Mouse (Mus musculus): ENCODE measurements around the gene Rab40c. TPM values are rescaled to one million over a fixed set of nuclear protein-coding genes. Genes with fewer than 3 reads are reported as not detected.

Gene Rab40c
- total RNA-seq, 2 experiments from 2014 or later = 46.7 to 50.9 TPM

GRCm38 (mm10) chr17:25913186-25913876, 6.2 kb downstream of the Rab40c start:
- DNase-seq (ENCODE audit: low spot score in 2 of 2) = peak; percentile 59 to 91
- intact Hi-C loops (cut with DNase I) = no loop called here

GRCm38 (mm10) chr17:25911816-25912215, 7.7 kb downstream of the Rab40c start:
- intact Hi-C loops (cut with DNase I) = no loop called here
- peak in 1 of 2 experiments; percentile 26 for DNase-seq (ENCODE audit: low spot score in 2 of 2)

GRCm38 (mm10) chr17:25907640-25908039, 11.9 kb downstream of the Rab40c start:
- DNase-seq (ENCODE audit: low spot score in 2 of 2) = peak in 1 of 2 experiments; percentile 55
- intact Hi-C loops (cut with DNase I) = no loop called here

- DNase-seq (ENCODE audit: low spot score in 2 of 2) = no peak
- intact Hi-C loops (cut with DNase I) = no loop called here
Measured at GRCm38 (mm10) chr17:25903061-25903460, 16.5 kb downstream of the Rab40c start.

GRCm38 (mm10) chr17:25900193-25900592, 19.3 kb downstream of the Rab40c start:
- intact Hi-C loops (cut with DNase I) = no loop called here
- no peak for DNase-seq (ENCODE audit: low spot score in 2 of 2)

- intact Hi-C loops (cut with DNase I) = loop anchor here (10.0 kb wide), 1 partner anchor 199 kb away; the partner anchor contains the start of genes Decr2 and Nme4
- no peak for DNase-seq (ENCODE audit: low spot score in 2 of 2)
Measured at GRCm38 (mm10) chr17:25895891-25896290, 23.6 kb downstream of the Rab40c start.

GRCm38 (mm10) chr17:25895415-25895814, 24.1 kb downstream of the Rab40c start:
- intact Hi-C loops (cut with DNase I) = loop anchor here (10.0 kb wide), 1 partner anchor 199 kb away; the partner anchor contains the start of genes Decr2 and Nme4
- DNase-seq (ENCODE audit: low spot score in 2 of 2) = no peak

- intact Hi-C loops (cut with DNase I) = loop anchor here (1.0 to 10.0 kb wide), 3 partner anchors 88 to 201 kb away; partner anchors contain the start of genes Decr2 and Nme4
- peak; percentile 67 to 70 for DNase-seq (ENCODE audit: low spot score in 2 of 2)
Measured at GRCm38 (mm10) chr17:25893975-25894617, 25.4 kb downstream of the Rab40c start.

DNA sequence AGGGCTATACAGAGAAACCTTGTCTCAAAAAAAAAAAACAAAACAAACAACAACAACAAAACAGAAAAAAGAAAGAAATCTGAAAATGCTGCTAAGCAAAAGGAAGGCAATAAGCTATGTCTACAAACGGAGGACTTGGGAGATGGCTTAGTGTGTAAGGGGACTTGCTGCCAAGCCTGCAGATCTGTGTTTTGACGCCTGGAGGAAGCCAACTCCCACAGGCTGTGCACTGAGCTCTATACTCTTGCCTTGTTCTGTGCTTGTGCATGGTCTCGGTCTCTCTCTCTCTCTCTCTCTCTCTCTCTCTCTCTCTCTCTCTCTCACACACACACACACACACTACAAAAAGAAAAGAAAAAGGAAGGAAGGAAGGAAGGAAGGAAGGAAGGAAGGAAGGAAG, 30.7 kb downstream of the Rab40c start:
- intact Hi-C loops (cut with DNase I) = no loop called here
- DNase-seq (ENCODE audit: low spot score in 2 of 2) = peak; percentile 23 to 77

DNA sequence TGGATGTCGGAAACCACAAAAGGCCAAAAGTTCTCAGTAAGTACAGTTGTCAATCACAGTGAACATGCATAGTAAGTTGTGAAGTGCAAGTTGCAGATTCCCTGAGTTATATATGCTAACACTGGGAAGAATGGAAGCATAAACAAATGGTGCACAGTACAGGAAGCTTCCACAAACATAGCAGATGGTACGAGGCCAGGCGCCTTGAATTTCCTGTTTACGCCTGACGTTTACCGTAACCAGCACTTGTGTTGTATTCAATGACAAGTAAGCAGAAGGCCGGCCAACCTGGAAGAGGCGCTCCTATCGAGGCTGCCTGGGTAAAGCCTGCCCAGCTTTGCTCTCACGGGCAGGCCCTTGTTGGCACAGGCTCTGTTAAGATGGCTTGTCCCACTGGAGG, 32.1 kb downstream of the Rab40c start:
- no peak for DNase-seq (ENCODE audit: low spot score in 2 of 2)
- intact Hi-C loops (cut with DNase I) = no loop called here

DNA sequence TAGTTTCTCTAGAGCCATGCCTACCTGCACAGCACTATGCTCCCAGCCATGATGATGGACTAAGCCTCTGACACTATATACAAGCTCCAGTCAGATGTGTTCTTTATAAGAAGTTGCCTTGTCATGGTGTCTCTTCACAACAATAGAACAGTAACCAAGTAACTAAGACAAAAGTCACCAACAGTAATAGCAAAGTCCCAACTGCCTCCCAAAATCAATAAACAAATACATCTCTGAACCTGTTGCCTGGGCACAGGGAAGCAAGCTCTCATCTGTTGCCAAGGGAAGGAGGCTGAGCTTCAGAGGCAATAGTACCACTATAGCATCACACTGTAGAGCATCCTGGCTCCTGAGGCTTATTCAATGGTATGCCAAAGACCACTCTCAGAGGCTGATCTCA, 32.7 kb downstream of the Rab40c start:
- DNase-seq (ENCODE audit: low spot score in 2 of 2) = no peak
- intact Hi-C loops (cut with DNase I) = no loop called here

DNA sequence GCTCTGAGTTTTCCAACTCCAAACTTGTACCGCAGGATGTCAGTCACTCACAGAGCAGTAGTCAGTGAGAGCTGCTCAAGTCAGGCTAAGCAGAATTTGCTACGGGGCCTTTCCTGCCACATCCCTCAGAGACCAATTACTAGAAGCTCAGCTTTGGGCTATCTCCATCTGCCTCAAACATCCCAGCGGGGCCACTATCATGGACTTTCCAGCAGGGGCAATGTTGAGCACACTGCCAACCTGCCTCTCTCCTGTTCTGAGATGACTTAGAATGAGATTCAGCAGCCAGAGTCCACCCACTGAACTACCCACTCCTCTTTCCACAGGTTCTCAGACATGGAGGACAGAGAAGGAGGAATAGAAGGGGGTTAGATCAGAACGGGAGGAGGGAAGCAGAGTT, 33.9 kb downstream of the Rab40c start:
- intact Hi-C loops (cut with DNase I) = no loop called here
- DNase-seq (ENCODE audit: low spot score in 2 of 2) = peak; percentile 29 to 64

GRCm38 (mm10) chr17:25883824-25884223, 35.7 kb downstream of the Rab40c start:
- intact Hi-C loops (cut with DNase I) = no loop called here
- no peak for DNase-seq (ENCODE audit: low spot score in 2 of 2)

- DNase-seq (ENCODE audit: low spot score in 2 of 2) = no peak
- intact Hi-C loops (cut with DNase I) = no loop called here
Measured at GRCm38 (mm10) chr17:25883268-25883667, 36.3 kb downstream of the Rab40c start.

- no peak for DNase-seq (ENCODE audit: low spot score in 2 of 2)
- intact Hi-C loops (cut with DNase I) = no loop called here
Measured at GRCm38 (mm10) chr17:25882306-25882705, 37.2 kb downstream of the Rab40c start.

GRCm38 (mm10) chr17:25881691-25882090, 37.8 kb downstream of the Rab40c start:
- intact Hi-C loops (cut with DNase I) = no loop called here
- DNase-seq (ENCODE audit: low spot score in 2 of 2) = no peak

- intact Hi-C loops (cut with DNase I) = no loop called here
- no peak for DNase-seq (ENCODE audit: low spot score in 2 of 2)
Measured at GRCm38 (mm10) chr17:25880913-25881641, 38.5 kb downstream of the Rab40c start.

- intact Hi-C loops (cut with DNase I) = no loop called here
- no peak for DNase-seq (ENCODE audit: low spot score in 2 of 2)
Measured at GRCm38 (mm10) chr17:25880196-25880910, 39.2 kb downstream of the Rab40c start, which contains the start of gene Wfikkn1. Gene Wfikkn1, minus strand, starts transcription at chr17:25880858.

DNA sequence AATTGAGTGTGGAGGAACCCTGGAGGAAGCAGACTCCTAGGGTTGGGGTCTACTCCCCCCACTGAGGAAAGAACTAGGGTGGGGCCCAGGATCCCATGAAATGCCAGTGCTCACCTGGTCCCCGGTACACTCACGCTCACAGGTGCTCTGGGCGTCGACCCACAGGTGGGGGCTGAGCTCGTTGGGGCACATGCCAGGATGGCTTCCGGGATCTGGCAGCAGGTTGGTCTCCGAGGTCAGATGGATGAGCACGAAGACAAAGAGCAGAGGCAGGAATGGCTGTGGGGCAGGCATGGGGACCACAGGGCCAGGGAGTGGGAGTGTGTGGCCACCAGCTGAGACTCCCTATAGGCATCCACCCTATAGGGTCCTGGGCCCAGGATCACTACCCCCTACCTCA, 39.8 kb downstream of the Rab40c start:
- intact Hi-C loops (cut with DNase I) = no loop called here
- DNase-seq (ENCODE audit: low spot score in 2 of 2) = no peak

GRCm38 (mm10) chr17:25879261-25879660, 40.3 kb downstream of the Rab40c start:
- peak in 1 of 2 experiments; percentile 50 for DNase-seq (ENCODE audit: low spot score in 2 of 2)
- intact Hi-C loops (cut with DNase I) = no loop called here

All from left cerebral cortex, postnatal 25 days (tissue).